Mouse (Mus musculus) liver (tissue): Measurements from ENCODE around the gene Ptprd.
"Not testable (repeated sequence)": the region's sequence is repeated elsewhere in the genome, so short reads cannot be mapped to it uniquely, and the experiment has no call there.

ENCODE experiments used
- DNase-seq: peaks from one replicate; pipeline ENCODE4 v3.0.0-alpha.2; 2020; ENCODE audit warnings: mixed read lengths

The Ptprd gene

GRCm38 (mm10) chr4:76175086-76175485 lies 2036.7 kb downstream of the Ptprd start:
- no peak for DNase-seq

GRCm38 (mm10) chr4:76155750-76156149 lies 2056.0 kb downstream of the Ptprd start:
- DNase-seq: no peak

- DNase-seq: no peak
Measured at GRCm38 (mm10) chr4:76154190-76154589, 2057.6 kb downstream of the Ptprd start.

GRCm38 (mm10) chr4:76144925-76145324 lies 2066.8 kb downstream of the Ptprd start:
- DNase-seq: no peak

- no peak for DNase-seq
Measured at GRCm38 (mm10) chr4:76144333-76144732, 2067.4 kb downstream of the Ptprd start.

- DNase-seq: no peak
Measured at GRCm38 (mm10) chr4:76137901-76138300, 2073.9 kb downstream of the Ptprd start.

GRCm38 (mm10) chr4:76136625-76137024 lies 2075.1 kb downstream of the Ptprd start:
- DNase-seq: no peak

- no peak for DNase-seq
Measured at GRCm38 (mm10) chr4:76091845-76092244, 2119.9 kb downstream of the Ptprd start.

- no peak for DNase-seq
Measured at GRCm38 (mm10) chr4:76089866-76090265, 2121.9 kb downstream of the Ptprd start.

- no peak for DNase-seq
Measured at GRCm38 (mm10) chr4:76076051-76076450, 2135.7 kb downstream of the Ptprd start.

GRCm38 (mm10) chr4:76073286-76073685 lies 2138.5 kb downstream of the Ptprd start:
- no peak for DNase-seq

GRCm38 (mm10) chr4:76071720-76072119 lies 2140.0 kb downstream of the Ptprd start:
- DNase-seq: no peak

GRCm38 (mm10) chr4:76056836-76057235 lies 2154.9 kb downstream of the Ptprd start:
- no peak for DNase-seq

- DNase-seq: no peak
Measured at GRCm38 (mm10) chr4:76045650-76046049, 2166.1 kb downstream of the Ptprd start.

- DNase-seq: no peak
Measured at GRCm38 (mm10) chr4:76044802-76045201, 2167.0 kb downstream of the Ptprd start.

- not testable (repeated sequence) for DNase-seq
Measured at GRCm38 (mm10) chr4:76037178-76037577, 2174.6 kb downstream of the Ptprd start.

- DNase-seq: no peak
Measured at GRCm38 (mm10) chr4:76025571-76026325, 2186.0 kb downstream of the Ptprd start.

GRCm38 (mm10) chr4:76024502-76024821 lies 2187.3 kb downstream of the Ptprd start:
- no peak for DNase-seq

- no peak for DNase-seq
Measured at GRCm38 (mm10) chr4:76023756-76024501, 2187.8 kb downstream of the Ptprd start.

- no peak for DNase-seq
Measured at GRCm38 (mm10) chr4:76021670-76022069, 2190.1 kb downstream of the Ptprd start.

- no peak for DNase-seq
Measured at GRCm38 (mm10) chr4:76015026-76015425, 2196.7 kb downstream of the Ptprd start.

- no peak for DNase-seq
Measured at GRCm38 (mm10) chr4:76014151-76014840, 2197.5 kb downstream of the Ptprd start.

- no peak for DNase-seq
Measured at GRCm38 (mm10) chr4:76008580-76008979, 2203.2 kb downstream of the Ptprd start.

- DNase-seq: no peak
Measured at GRCm38 (mm10) chr4:76007219-76007618, 2204.5 kb downstream of the Ptprd start.
